Mouse (Mus musculus): ENCODE results near the gene Rab42.

DNA sequence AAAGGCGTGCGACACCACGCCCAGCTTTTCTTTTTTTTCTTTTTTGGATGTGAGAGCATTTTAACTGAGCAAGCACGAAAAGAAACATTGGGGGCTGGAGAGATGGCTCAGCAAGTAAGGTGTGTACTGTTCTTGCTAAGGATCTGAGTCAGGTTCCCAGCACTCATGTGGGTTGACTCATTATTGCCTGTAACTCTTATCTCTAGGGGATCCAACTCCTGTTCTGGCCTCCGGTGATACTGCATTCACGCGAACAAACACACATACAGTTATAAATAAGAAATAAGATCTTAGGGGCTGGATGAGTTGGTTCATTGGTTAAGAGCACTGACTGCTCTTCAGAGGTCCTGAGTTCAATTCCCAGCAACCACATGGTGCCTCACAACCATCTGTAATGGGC, 39.9 kb downstream of the Rab42 start:
- TF ChIP-seq CTCF (IDR thresholded peaks at IDR 0.05; ENCODE audit: low read depth) (no peak), EP300 (IDR thresholded peaks at IDR 0.05; ENCODE audit: low read depth) (no peak)
